Mouse (Mus musculus) midbrain, embryonic 16.5 days (tissue): ENCODE data around the gene Pou6f1. TPM values are rescaled to one million over a fixed set of nuclear protein-coding genes. Genes with fewer than 3 reads are reported as not detected.
A peak's percentile ranks its signal among the peaks of the same experiment; 100 is the strongest.
"Not testable (repeated sequence)": the region's sequence is repeated elsewhere in the genome, so short reads cannot be mapped to it uniquely, and the experiment has no call there.

ENCODE experiments used
- ATAC-seq: fragments of 200-750 bp; cut with Nextera tagmentation; 2 replicates; pipeline ENCODE4 v1.8.0; 2017; ENCODE audit warnings: moderate TSS enrichment
- H3K27ac ChIP-seq: fragments of 300-500 bp; sonication (generic); 2 replicates; pipeline ENCODE4 v1.5.1; 2014; ENCODE audit warnings: mild to moderate bottlenecking, low read length, mixed read lengths
- H3K27me3 ChIP-seq: fragments of 300-500 bp; sonication (generic); 2 replicates; pipeline ENCODE4 v1.6.1; 2014; ENCODE audit warnings: low read depth, low read length, mixed read lengths; ENCODE audit not compliant: control insufficient read depth, insufficient read depth
- H3K36me3 ChIP-seq: fragments of 300-500 bp; sonication (generic); 2 replicates; pipeline ENCODE4 v1.6.1; 2014; ENCODE audit warnings: mild to moderate bottlenecking, low read length, moderate library complexity, mixed read lengths; ENCODE audit not compliant: control insufficient read depth, insufficient read depth
- H3K4me1 ChIP-seq: fragments of 300-500 bp; sonication (generic); 2 replicates; pipeline ENCODE4 v1.6.1; 2014; ENCODE audit warnings: mild to moderate bottlenecking, low read length, mixed read lengths; ENCODE audit not compliant: control insufficient read depth, insufficient read depth
- H3K4me2 ChIP-seq: fragments of 300-500 bp; sonication (generic); 2 replicates; pipeline ENCODE4 v1.6.1; 2014; ENCODE audit warnings: mild to moderate bottlenecking, low read length, mixed read lengths
- H3K4me3 ChIP-seq: fragments of 300-500 bp; sonication (generic); 2 replicates; pipeline ENCODE4 v1.5.1; 2014; ENCODE audit warnings: low read depth, mild to moderate bottlenecking, low read length, moderate library complexity, mixed read lengths
- H3K9ac ChIP-seq: fragments of 300-500 bp; sonication (generic); 2 replicates; pipeline ENCODE4 v1.6.1; 2014; ENCODE audit warnings: low read depth, low read length, mixed read lengths
- H3K9me3 ChIP-seq: fragments of 300-500 bp; sonication (generic); replicated peaks from 2 replicates; pipeline ENCODE4 v1.6.1; 2014; ENCODE audit warnings: mild to moderate bottlenecking, low read length, mixed read lengths; ENCODE audit not compliant: control insufficient read depth, poor library complexity, severe bottlenecking
- WGBS: fragments of 180-500 bp; shearing (Covaris S2); extraction: QIAGEN DNeasy Blood & Tissue Kit; methylation state at CpG from one replicate; pipeline ENCODE4 v1.1.7; 2014; 5-methylcytosine and 5-hydroxymethylcytosine counted together
- polyA plus RNA-seq: library from polyadenylated mRNA; unstranded; fragments of >200 nt; fragmentation: Nextera tagmentation; extraction: Ambion mirVana; gene quantifications from 2 replicates; pipeline ENCODE4 v1.2.1, GENCODE M21; 2015

The Pou6f1 gene
- polyA plus RNA-seq, 1 experiment from 2014 or later = 33.1 TPM

DNA sequence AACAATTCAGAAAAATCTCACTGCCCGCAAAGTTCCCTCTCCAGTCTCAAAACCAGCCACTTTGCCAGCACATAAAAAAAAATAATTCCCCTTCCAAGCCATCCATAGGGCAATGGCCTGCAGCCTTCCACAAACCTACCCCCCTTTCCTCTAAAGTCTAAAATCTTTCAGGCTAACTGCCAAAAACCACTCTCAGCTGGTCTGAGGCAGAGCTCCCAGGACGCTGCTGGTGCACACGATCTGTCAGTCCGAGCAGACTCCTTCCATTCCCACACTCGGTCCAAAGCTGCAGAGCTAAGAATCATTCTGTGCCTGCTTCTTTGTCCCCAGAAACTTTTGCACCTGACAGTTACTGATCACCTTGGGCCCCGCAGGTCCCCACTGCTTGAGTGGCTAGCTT, 25.8 kb downstream of the Pou6f1 start:
- H3K27ac ChIP-seq = peak overlapping the region; percentile 33; the same call in 1 of the 2 replicates
- 50% methylated on average over 6 of the region's 6 CpGs for WGBS
- peaks cover 6% of the 10 kb centered on the region; the same call in 1 of the 2 replicates for H3K4me1 ChIP-seq
- ATAC-seq = no peak
- peaks cover 8% of the 10 kb centered on the region for H3K36me3 ChIP-seq
- H3K4me2 ChIP-seq = no peak overlapping the region
- no peak overlapping the region for H3K4me3 ChIP-seq
- H3K9me3 ChIP-seq = no peaks in the 10 kb centered on the region
- H3K9ac ChIP-seq = no peak overlapping the region
- H3K27me3 ChIP-seq = no peaks in the 10 kb centered on the region

DNA sequence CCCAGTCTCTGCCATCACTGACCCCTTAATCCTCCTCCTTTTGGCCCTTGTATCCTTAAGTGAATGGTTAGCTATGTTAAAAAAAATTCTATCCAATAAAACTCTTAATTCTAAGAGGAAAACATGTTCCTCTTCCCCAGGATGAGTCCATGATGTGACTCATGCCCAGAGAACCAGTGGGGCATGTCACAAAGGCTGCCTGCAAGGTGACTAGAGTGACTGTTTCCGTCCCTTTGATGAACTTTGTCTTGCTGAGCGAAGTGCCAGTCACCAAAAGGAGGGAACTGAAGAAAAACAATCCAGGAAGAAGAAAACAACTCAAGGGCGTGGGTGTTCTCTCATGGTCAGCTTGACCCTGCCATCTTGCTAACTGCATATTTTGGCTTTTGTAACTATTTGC, 30.5 kb downstream of the Pou6f1 start:
- 69% methylated on average over 3 of the region's 3 CpGs for WGBS
- no peaks in the 10 kb centered on the region for H3K27me3 ChIP-seq
- H3K36me3 ChIP-seq = no peaks in the 10 kb centered on the region
- peaks cover 6% of the 10 kb centered on the region; the same call in 1 of the 2 replicates for H3K4me1 ChIP-seq
- no peaks in the 10 kb centered on the region for H3K9me3 ChIP-seq
- H3K27ac ChIP-seq = no peak overlapping the region
- H3K4me2 ChIP-seq = no peak overlapping the region
- ATAC-seq = no peak
- no peak overlapping the region for H3K4me3 ChIP-seq
- no peak overlapping the region for H3K9ac ChIP-seq

DNA sequence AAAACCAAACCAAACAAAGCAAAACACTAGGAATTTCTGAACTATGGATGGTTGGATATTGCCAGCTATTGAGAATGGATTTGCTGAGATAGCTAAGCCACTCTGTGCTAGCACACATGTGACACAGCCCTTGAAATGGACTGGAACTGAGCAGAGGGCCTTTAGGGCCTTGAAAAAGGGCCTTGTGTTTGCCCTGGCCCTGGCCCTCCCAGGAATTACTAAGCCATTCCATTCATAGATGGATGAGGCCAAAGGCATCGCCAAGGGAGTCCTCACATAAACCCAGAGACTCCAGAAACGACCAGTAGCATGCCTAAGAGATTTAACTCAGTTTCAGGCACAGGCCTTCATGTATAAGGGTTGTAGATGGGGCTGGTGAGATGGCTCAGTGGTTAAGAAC, 33.3 kb downstream of the Pou6f1 start:
- 53% methylated on average over 2 of the region's 2 CpGs for WGBS
- no peak overlapping the region for H3K27ac ChIP-seq
- ATAC-seq = no peak
- H3K9ac ChIP-seq = no peak overlapping the region
- no peaks in the 10 kb centered on the region for H3K4me1 ChIP-seq
- no peak overlapping the region for H3K4me2 ChIP-seq
- H3K36me3 ChIP-seq = no peaks in the 10 kb centered on the region
- H3K4me3 ChIP-seq = no peak overlapping the region
- no peaks in the 10 kb centered on the region for H3K9me3 ChIP-seq
- no peaks in the 10 kb centered on the region for H3K27me3 ChIP-seq

DNA sequence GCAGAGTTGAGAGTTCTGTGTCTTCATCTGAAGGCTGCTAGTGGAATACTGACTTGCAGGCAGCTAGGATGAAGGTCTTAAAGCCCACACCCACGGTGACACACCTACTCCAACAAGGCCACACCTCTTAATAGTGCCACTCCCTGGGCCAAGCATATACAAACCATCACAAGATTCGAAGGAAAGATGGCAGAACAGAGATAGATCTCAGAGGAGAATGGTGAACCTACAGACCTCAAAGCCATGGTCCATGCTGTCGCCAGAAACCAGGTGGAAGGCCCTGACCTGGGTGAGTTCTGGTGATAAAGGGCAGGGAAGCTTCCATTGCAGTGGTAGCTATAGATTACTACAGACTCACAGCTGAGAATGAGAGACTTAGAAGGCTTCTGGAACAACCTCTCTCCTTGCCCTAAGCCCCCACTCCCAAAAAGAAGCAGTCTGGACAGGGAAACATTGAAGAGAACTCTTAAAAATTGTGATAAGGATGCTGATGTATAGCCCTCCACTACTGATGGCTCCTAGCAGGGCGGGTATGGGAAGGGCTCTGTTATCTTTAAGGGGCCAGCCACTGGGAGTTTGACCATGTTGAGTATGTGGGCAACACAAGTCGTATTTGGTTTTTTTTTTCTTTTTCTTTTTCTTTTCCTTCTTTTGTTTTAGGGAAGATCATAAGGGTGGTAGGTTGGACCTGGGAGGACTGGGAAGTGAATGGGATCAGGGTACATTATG, 41.9 kb downstream of the Pou6f1 start:
- no peak for ATAC-seq
- H3K36me3 ChIP-seq = no peaks in the 10 kb centered on the region
- no peaks in the 10 kb centered on the region for H3K9me3 ChIP-seq
- no peaks in the 10 kb centered on the region for H3K4me1 ChIP-seq
- H3K9ac ChIP-seq = no peak overlapping the region
- H3K4me3 ChIP-seq = no peak overlapping the region
- H3K27ac ChIP-seq = no peak overlapping the region
- WGBS = 77% methylated on average over 5 of the region's 5 CpGs
- no peaks in the 10 kb centered on the region for H3K27me3 ChIP-seq
- H3K4me2 ChIP-seq = no peak overlapping the region

DNA sequence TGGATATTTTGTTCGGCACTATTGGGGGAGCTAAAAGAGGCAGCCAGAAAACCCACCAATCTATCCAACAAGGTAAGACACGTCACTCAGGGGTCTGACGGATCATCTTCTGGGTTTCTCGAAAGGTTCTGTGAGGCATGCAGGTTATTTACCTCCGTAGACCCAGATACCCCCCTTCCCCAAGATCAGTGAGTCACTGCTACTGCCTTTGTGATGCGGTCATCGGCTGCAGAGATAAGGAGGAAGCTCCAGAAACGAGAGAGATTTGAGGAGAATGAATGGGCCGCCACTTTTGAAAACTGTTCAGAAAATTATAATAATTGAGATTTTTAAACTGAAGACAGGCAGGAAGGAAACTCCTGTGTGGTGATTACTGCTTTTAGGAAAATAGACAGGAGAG, 43.4 kb downstream of the Pou6f1 start:
- no peaks in the 10 kb centered on the region for H3K4me1 ChIP-seq
- ATAC-seq = no peak
- no peaks in the 10 kb centered on the region for H3K27me3 ChIP-seq
- 90% methylated on average over 9 of the region's 9 CpGs for WGBS
- no peaks in the 10 kb centered on the region for H3K9me3 ChIP-seq
- no peak overlapping the region for H3K27ac ChIP-seq
- no peak overlapping the region for H3K9ac ChIP-seq
- no peak overlapping the region for H3K4me2 ChIP-seq
- H3K4me3 ChIP-seq = no peak overlapping the region
- H3K36me3 ChIP-seq = no peaks in the 10 kb centered on the region

DNA sequence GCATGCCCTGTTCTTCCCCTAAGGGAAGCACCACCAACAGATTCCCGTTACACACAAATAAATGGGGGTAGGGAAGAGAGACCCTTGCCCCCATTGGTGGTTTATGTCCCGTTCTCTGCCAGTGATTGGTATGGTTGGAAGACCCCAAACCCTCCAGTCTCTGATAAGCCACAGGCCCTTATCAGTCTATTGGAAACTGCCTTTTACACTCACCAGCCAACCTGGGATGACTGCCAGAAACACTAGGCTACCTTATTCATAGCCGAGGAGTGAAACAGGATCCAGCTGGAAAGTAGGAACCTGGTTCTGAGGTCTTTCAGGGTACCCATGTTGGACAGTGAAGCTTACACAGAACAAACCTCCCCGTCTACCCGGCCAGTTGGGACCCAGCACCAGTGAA, 43.8 kb downstream of the Pou6f1 start:
- Histone ChIP-seq H3K9me3 (no peaks in the 10 kb centered on the region), H3K4me2 (no peak overlapping the region), H3K36me3 (no peaks in the 10 kb centered on the region), H3K9ac (no peak overlapping the region), H3K4me3 (no peak overlapping the region), H3K4me1 (0 out of 2 replicates have a peak, but pooled peaks cover under 1% of the 10 kb centered on the region), H3K27ac (no peak overlapping the region), H3K27me3 (no peaks in the 10 kb centered on the region)
- WGBS = 87% methylated on average over 5 of the region's 5 CpGs
- no peak for ATAC-seq

DNA sequence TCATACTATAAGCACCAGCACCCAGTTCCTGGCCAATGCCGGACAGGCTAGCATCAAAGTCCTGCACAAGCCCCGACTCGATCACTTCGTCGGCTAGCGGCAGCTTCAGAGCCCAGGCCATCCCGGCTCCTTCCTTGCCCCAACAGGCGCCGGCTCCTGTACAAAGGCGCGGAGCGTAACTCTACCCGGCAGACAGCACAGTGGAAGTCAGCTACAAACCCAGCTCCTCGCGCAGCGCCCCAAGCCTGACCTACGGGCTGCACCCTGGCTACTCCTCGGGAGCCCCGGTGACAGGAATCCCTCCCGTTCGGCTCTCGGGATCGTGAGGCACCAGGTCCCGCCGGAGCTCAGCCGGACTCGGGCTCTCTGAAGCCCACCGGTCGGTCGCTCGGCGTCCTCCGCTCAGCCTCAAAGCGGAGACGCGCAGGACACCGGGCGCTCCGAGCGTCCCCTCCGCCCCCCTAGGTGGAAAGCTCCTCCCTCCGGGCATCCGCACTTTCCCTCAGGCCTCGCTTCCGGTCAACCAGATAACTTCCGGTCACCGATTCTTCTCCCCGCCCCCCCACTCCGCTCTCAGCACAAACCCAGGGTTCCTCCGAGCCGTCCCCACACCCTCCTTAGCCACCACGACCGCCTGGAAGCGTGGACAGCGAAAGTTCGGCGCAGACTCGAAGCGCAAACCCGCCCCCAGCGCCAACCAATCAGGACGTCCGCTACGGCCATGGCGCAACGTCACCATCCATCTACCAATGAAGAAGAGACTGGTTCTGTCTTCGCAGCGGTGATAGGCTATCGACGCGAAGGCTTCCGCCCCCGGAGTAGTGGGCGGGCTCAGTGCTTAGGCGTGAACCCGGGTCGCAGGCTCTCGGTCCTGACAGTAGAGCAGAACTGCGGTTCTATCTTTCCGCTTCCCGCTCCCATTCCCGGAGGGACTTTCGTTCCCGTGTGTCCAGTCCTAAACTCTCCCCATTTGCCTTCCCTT, 48.2 kb downstream of the Pou6f1 start, which contains the start of gene Tfcp2:
Gene Tfcp2, minus strand, starts transcription at position 683 of the 982 bp plus-strand sequence.
- peak within 1 kb of the TSS; percentile 90 for H3K27ac ChIP-seq
- under 1% methylated on average over 81 of the region's 84 CpGs for WGBS
- no peaks in the 10 kb centered on the region for H3K36me3 ChIP-seq
- peak within 1 kb of the TSS; percentile 90 for H3K9ac ChIP-seq
- peak within 1 kb of the TSS; percentile 82 for H3K4me2 ChIP-seq
- no peaks in the 10 kb centered on the region for H3K27me3 ChIP-seq
- ATAC-seq = peak; percentile 100
- peaks cover 11% of the 10 kb centered on the region for H3K4me1 ChIP-seq
- peak within 1 kb of the TSS; percentile 79 for H3K4me3 ChIP-seq
- H3K9me3 ChIP-seq = no peaks in the 10 kb centered on the region

DNA sequence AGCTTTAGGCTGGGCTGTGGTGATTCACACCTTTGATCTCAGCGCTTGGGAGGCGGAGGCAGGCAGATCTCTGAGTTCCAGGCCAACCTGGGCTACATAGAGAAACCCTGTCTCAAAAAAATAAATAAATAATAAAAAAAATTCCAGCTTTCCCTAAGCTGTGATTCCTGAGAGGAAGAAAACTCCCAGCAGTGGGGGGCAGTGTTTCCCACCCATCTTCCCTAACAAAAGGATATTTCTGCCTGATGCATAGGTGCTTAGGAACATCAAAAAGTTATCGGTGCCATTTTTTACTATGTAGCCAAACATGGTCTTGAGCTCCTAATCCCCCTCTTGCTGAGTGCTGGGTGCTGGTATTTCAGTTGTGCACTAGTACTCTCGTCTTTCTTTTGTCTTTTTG, 49.5 kb downstream of the Pou6f1 start:
- Histone ChIP-seq H3K9ac (peak overlapping the region; percentile 14; the same call in 1 of the 2 replicates), H3K4me1 (peaks cover 11% of the 10 kb centered on the region), H3K9me3 (no peaks in the 10 kb centered on the region), H3K27me3 (no peaks in the 10 kb centered on the region), H3K4me2 (peak overlapping the region; percentile 82; the same call in 1 of the 2 replicates), H3K27ac (no peak overlapping the region), H3K36me3 (no peaks in the 10 kb centered on the region), H3K4me3 (no peak overlapping the region)
- ATAC-seq = no peak
- WGBS = 87% methylated on average over 4 of the region's 4 CpGs

DNA sequence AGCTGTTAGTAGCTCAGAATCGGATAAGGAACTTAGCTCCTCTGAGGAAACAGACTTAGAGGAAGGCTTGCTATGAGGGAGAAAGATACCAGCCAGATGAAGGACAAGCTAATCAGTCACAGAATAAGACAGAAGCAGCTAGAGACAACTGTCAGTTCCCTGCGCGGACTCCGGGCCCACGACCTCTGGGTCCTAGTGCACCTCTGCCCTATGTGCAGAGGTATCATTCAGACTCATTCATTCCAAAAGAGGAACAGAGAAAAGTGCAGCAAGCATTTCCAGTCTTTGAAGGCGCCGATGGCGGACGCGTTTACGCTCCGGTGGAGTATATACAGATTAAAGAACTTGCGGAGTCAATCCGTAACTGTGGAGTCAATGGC, 56.1 kb downstream of the Pou6f1 start:
- H3K27ac ChIP-seq, H3K4me3 ChIP-seq, H3K27me3 ChIP-seq, H3K36me3 ChIP-seq, H3K9me3 ChIP-seq, ATAC-seq, H3K4me1 ChIP-seq, H3K9ac ChIP-seq, H3K4me2 ChIP-seq: not testable (repeated sequence)
- WGBS = 97% methylated on average over 14 of the region's 14 CpGs
